Mouse (Mus musculus) central nervous system, embryonic 14 days (tissue): ENCODE data around the gene Nagpa. TPM values are rescaled to one million over a fixed set of nuclear protein-coding genes. Genes with fewer than 3 reads are reported as not detected.

Experiments
- polyA plus RNA-seq: library from polyadenylated mRNA; depleted of rRNA; stranded (reverse); fragments of >200 nt; gene quantifications from 2 replicates; pipeline ENCODE4 v1.2.3, GENCODE M21; 2012; rRNA removed

Nagpa gene
- 9.8 and 12.6 TPM in 2 replicates for polyA plus RNA-seq

GRCm38 (mm10) chr16:5203668-5204433 lies at the start of gene Nagpa:
Gene Nagpa, minus strand, starts transcription at chr16:5204012.

GRCm38 (mm10) chr16:5233418-5234313 lies 29.9 kb upstream of the Nagpa start, which contains the start of gene Alg1:
Gene Alg1, plus strand, starts transcription at chr16:5233621.

GRCm38 (mm10) chr16:5222140-5222539 lies 18.3 kb upstream of the Nagpa start, which contains the start of gene AU021092:
Gene AU021092, minus strand, starts transcription at chr16:5222299.

GRCm38 (mm10) chr16:5147037-5147385 lies 56.8 kb downstream of the Nagpa start, which contains the start of gene Sec14l5:
Gene Sec14l5, plus strand, starts transcription at chr16:5147109.

Other genes with a start within 250 kb of the Nagpa start
- gene Anks3, start 239.8 kb downstream of the Nagpa start, polyA plus RNA-seq = 116 and 119 TPM in 2 replicates
- gene Sept12, start 206.2 kb downstream of the Nagpa start, polyA plus RNA-seq = not detected in 2 replicates
- gene Smim22, start 196.7 kb downstream of the Nagpa start, polyA plus RNA-seq = 0.87 and 2.6 TPM in 2 replicates
- 133 and 146 TPM in 2 replicates for gene Rogdi, start 190.5 kb downstream of the Nagpa start, polyA plus RNA-seq
- gene Glyr1, start 154.1 kb downstream of the Nagpa start, polyA plus RNA-seq = 155 and 173 TPM in 2 replicates
- gene Ubn1, start 154.0 kb downstream of the Nagpa start, polyA plus RNA-seq = 29.5 and 30.5 TPM in 2 replicates
- gene Ppl, start 71.6 kb downstream of the Nagpa start, polyA plus RNA-seq = 0.15 and 1.8 TPM in 2 replicates
- gene Sec14l5, start 56.9 kb downstream of the Nagpa start, polyA plus RNA-seq = 1.1 and 1.4 TPM in 2 replicates
- gene AU021092, start 18.3 kb upstream of the Nagpa start, polyA plus RNA-seq = 10.9 and 14.9 TPM in 2 replicates
- 48.7 and 54.2 TPM in 2 replicates for gene Alg1, start 29.6 kb upstream of the Nagpa start, polyA plus RNA-seq
- 13.9 and 16.0 TPM in 2 replicates for gene Eef2kmt, start 52.0 kb upstream of the Nagpa start, polyA plus RNA-seq